Mouse (Mus musculus) E14TG2a.4 (cell line): ENCODE results near the gene Tst.

Experiments
- CTCF ChIP-seq: conservative IDR thresholded peaks from 2 replicates; pipeline ENCODE4 v1.5.1; 2014; ENCODE audit warnings: low read length
- NANOG ChIP-seq: IDR thresholded peaks from 2 replicates; pipeline ENCODE4 v1.6.1; 2014; ENCODE audit warnings: borderline replicate concordance, low read length, mixed read lengths

DNA sequence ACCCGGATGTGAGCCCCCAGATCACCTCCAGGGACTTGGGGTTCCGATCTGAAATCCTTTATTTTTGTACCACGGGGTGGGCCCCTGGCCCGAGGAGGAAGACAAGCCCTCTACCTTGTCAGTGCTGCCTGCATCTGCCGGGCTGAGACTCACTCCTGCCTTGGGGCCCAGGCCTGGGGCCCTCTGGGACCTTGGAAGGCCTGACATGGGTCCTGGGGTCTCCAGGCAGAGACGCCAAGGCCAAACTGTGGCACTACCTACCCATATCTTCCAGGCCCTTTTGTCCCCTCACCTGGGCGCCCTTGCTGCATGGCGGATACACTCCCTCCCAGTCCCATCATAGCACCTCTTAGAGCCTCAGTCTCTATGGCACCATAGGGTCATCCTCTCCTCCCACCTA, 32.8 kb upstream of the Tst start:
- no peak for TF ChIP-seq CTCF
- TF ChIP-seq NANOG, result no peak
